Mouse (Mus musculus) intestine, embryonic 16.5 days (tissue): ENCODE results near the gene Bola2. TPM values are rescaled to one million over a fixed set of nuclear protein-coding genes. Genes with fewer than 3 reads are reported as not detected.

Experiments used
- ATAC-seq: fragments of 200-750 bp; cut with Nextera tagmentation; 2 replicates; pipeline ENCODE4 v1.8.0; 2017; ENCODE audit warnings: moderate TSS enrichment, moderate library complexity
- H3K27ac ChIP-seq: fragments of 300-500 bp; sonication (generic); 2 replicates; pipeline ENCODE4 v1.5.1; 2014; ENCODE audit warnings: mild to moderate bottlenecking, low read length
- H3K27me3 ChIP-seq: fragments of 300-500 bp; sonication (generic); replicated peaks from 2 replicates; pipeline ENCODE4 v1.6.1; 2014; ENCODE audit warnings: low read length, control low read depth, mixed read lengths; ENCODE audit not compliant: control insufficient read depth, insufficient read depth
- H3K36me3 ChIP-seq: fragments of 300-500 bp; sonication (generic); 2 replicates; pipeline ENCODE4 v1.6.1; 2014; ENCODE audit warnings: low read length, control low read depth; ENCODE audit not compliant: control insufficient read depth, insufficient read depth
- H3K4me1 ChIP-seq: fragments of 300-500 bp; sonication (generic); 2 replicates; pipeline ENCODE4 v1.6.1; 2014; ENCODE audit warnings: low read length, control low read depth, mixed read lengths; ENCODE audit not compliant: control insufficient read depth, insufficient read depth
- H3K4me2 ChIP-seq: fragments of 300-500 bp; sonication (generic); 2 replicates; pipeline ENCODE4 v1.6.1; 2014; ENCODE audit warnings: low read depth, low read length, control low read depth
- H3K4me3 ChIP-seq: fragments of 300-500 bp; sonication (generic); 2 replicates; pipeline ENCODE4 v1.5.1; 2014; ENCODE audit warnings: mild to moderate bottlenecking, low read length
- H3K9ac ChIP-seq: fragments of 300-500 bp; sonication (generic); 2 replicates; pipeline ENCODE4 v1.6.1; 2014; ENCODE audit warnings: low read depth, low read length
- H3K9me3 ChIP-seq: fragments of 300-500 bp; sonication (generic); 2 replicates; pipeline ENCODE4 v1.6.1; 2016; ENCODE audit warnings: low read length, control low read depth; ENCODE audit not compliant: control insufficient read depth
- WGBS: fragments of 180-500 bp; shearing (Covaris S2); extraction: QIAGEN DNeasy Blood & Tissue Kit; methylation state at CpG from one replicate; pipeline ENCODE4 v1.1.7; 2014; 5-methylcytosine and 5-hydroxymethylcytosine counted together
- polyA plus RNA-seq: library from polyadenylated mRNA; unstranded; fragments of >200 nt; fragmentation: Nextera tagmentation; extraction: Ambion mirVana; gene quantifications from 2 replicates; pipeline ENCODE4 v1.2.1, GENCODE M21; 2015

Gene Bola2
- polyA plus RNA-seq = 111 and 112 TPM in 2 replicates

GRCm38 (mm10) chr7:126695210-126695611, at the start of gene Bola2:
TSS of gene Bola2 (plus strand) at chr7:126695401.
- Histone ChIP-seq H3K9me3 (no peaks in the 10 kb centered on the region), H3K27ac (peak within 1 kb of the TSS; percentile 98), H3K4me2 (peak within 1 kb of the TSS; percentile 94), H3K27me3 (no peaks in the 10 kb centered on the region), H3K36me3 (peaks cover 8% of the 10 kb centered on the region; the same call in 1 of the 2 replicates), H3K4me3 (peak within 1 kb of the TSS; percentile 92), H3K4me1 (peaks cover 14% of the 10 kb centered on the region), H3K9ac (peak within 1 kb of the TSS; percentile 97)
- ATAC-seq = peak; percentile 84
- WGBS = under 1% methylated on average over 31 of the region's 31 CpGs

GRCm38 (mm10) chr7:126645708-126646107, 49.5 kb upstream of the Bola2 start:
- Histone ChIP-seq H3K36me3 (no peaks in the 10 kb centered on the region), H3K4me3 (no peak overlapping the region), H3K27me3 (no peaks in the 10 kb centered on the region), H3K4me1 (peaks cover 8% of the 10 kb centered on the region; the same call in 1 of the 2 replicates), H3K9ac (no peak overlapping the region), H3K4me2 (no peak overlapping the region), H3K27ac (no peak overlapping the region), H3K9me3 (no peaks in the 10 kb centered on the region)
- 69% methylated on average over 5 of the region's 5 CpGs for WGBS
- ATAC-seq = no peak

GRCm38 (mm10) chr7:126648486-126648885, 46.7 kb upstream of the Bola2 start:
- no peak for ATAC-seq
- Histone ChIP-seq H3K36me3 (no peaks in the 10 kb centered on the region), H3K4me1 (peaks cover 8% of the 10 kb centered on the region), H3K4me3 (no peak overlapping the region), H3K9ac (no peak overlapping the region), H3K4me2 (no peak overlapping the region), H3K9me3 (no peaks in the 10 kb centered on the region), H3K27me3 (no peaks in the 10 kb centered on the region), H3K27ac (no peak overlapping the region)
- 83% methylated on average over 4 of the region's 4 CpGs for WGBS

- no peaks in the 10 kb centered on the region for H3K27me3 ChIP-seq
- 1% methylated on average over 57 of the region's 57 CpGs for WGBS
- ATAC-seq = peak; percentile 96
- H3K4me2 ChIP-seq = peak within 1 kb of the TSS; percentile 79
- peak within 1 kb of the TSS; percentile 73 for H3K9ac ChIP-seq
- peak within 1 kb of the TSS; percentile 89 for H3K27ac ChIP-seq
- no peaks in the 10 kb centered on the region for H3K36me3 ChIP-seq
- peak within 1 kb of the TSS; percentile 60 for H3K4me3 ChIP-seq
- H3K4me1 ChIP-seq = peaks cover 8% of the 10 kb centered on the region
- no peaks in the 10 kb centered on the region for H3K9me3 ChIP-seq
These were observed 45.8 kb upstream of the Bola2 start, which contains the start of gene Sgf29 for GRCm38 (mm10) chr7:126649231-126650051. TSS of gene Sgf29 (plus strand) at chr7:126649309.

- H3K4me1 ChIP-seq = peaks cover 8% of the 10 kb centered on the region
- H3K4me2 ChIP-seq = no peak overlapping the region
- H3K9ac ChIP-seq = no peak overlapping the region
- no peaks in the 10 kb centered on the region for H3K36me3 ChIP-seq
- H3K27ac ChIP-seq = no peak overlapping the region
- no peak overlapping the region for H3K4me3 ChIP-seq
- peak; percentile 88 for ATAC-seq
- no peaks in the 10 kb centered on the region for H3K27me3 ChIP-seq
- H3K9me3 ChIP-seq = no peaks in the 10 kb centered on the region
- 36% methylated on average over 2 of the region's 2 CpGs for WGBS
These were observed 44.3 kb upstream of the Bola2 start for GRCm38 (mm10) chr7:126650852-126651251.

GRCm38 (mm10) chr7:126653991-126654390, 41.2 kb upstream of the Bola2 start:
- H3K9ac ChIP-seq = no peak overlapping the region
- 79% methylated on average over 2 of the region's 2 CpGs for WGBS
- no peak for ATAC-seq

GRCm38 (mm10) chr7:126655695-126656094, 39.5 kb upstream of the Bola2 start:
- Histone ChIP-seq H3K9ac (no peak overlapping the region), H3K27me3 (no peaks in the 10 kb centered on the region), H3K27ac (no peak overlapping the region), H3K9me3 (no peaks in the 10 kb centered on the region), H3K36me3 (no peaks in the 10 kb centered on the region), H3K4me1 (no peaks in the 10 kb centered on the region; the same call in 1 of the 2 replicates), H3K4me3 (no peak overlapping the region), H3K4me2 (no peak overlapping the region)
- no peak for ATAC-seq
- 87% methylated on average over 3 of the region's 3 CpGs for WGBS

More at GRCm38 (mm10) chr7:126653991-126654390, 41.2 kb upstream of the Bola2 start:
- Histone ChIP-seq H3K4me3 (no peak overlapping the region), H3K4me1 (peaks cover 8% of the 10 kb centered on the region), H3K9me3 (no peaks in the 10 kb centered on the region), H3K4me2 (no peak overlapping the region), H3K27ac (no peak overlapping the region), H3K36me3 (no peaks in the 10 kb centered on the region), H3K27me3 (no peaks in the 10 kb centered on the region)

- peak; percentile 81 for ATAC-seq
- H3K4me1 ChIP-seq = no peaks in the 10 kb centered on the region
- no peak overlapping the region for H3K27ac ChIP-seq
- no peaks in the 10 kb centered on the region for H3K27me3 ChIP-seq
- no peak overlapping the region for H3K4me2 ChIP-seq
- H3K9me3 ChIP-seq = no peaks in the 10 kb centered on the region
- WGBS = 65% methylated on average over 1 of the region's 1 CpGs
- no peak overlapping the region for H3K4me3 ChIP-seq
- H3K9ac ChIP-seq = no peak overlapping the region
- no peaks in the 10 kb centered on the region for H3K36me3 ChIP-seq
These were observed 37.7 kb upstream of the Bola2 start for GRCm38 (mm10) chr7:126657522-126657921.

GRCm38 (mm10) chr7:126659771-126660170, 35.4 kb upstream of the Bola2 start:
- no peak for ATAC-seq
- no peaks in the 10 kb centered on the region; the same call in 1 of the 2 replicates for H3K36me3 ChIP-seq
- peaks cover 15% of the 10 kb centered on the region; the same call in 1 of the 2 replicates for H3K4me1 ChIP-seq
- no peaks in the 10 kb centered on the region for H3K9me3 ChIP-seq
- H3K27ac ChIP-seq = no peak overlapping the region
- H3K4me2 ChIP-seq = no peak overlapping the region
- 89% methylated on average over 3 of the region's 3 CpGs for WGBS
- H3K4me3 ChIP-seq = no peak overlapping the region
- no peak overlapping the region for H3K9ac ChIP-seq
- H3K27me3 ChIP-seq = no peaks in the 10 kb centered on the region
